Mouse (Mus musculus) G1E (cell line): ENCODE measurements around the gene Ccr9.

Experiments
- CTCF ChIP-seq: IDR thresholded peaks from 2 replicates; pipeline ENCODE4 v1.5.1; 2012; ENCODE audit warnings: low read depth, low read length, inconsistent platforms, mixed read lengths
- GATA1 ChIP-seq: IDR thresholded peaks from 2 replicates; pipeline ENCODE4 v1.6.1; 2012; ENCODE audit warnings: borderline replicate concordance, low read length, inconsistent platforms, mixed read lengths
- POLR2AphosphoS5 ChIP-seq: IDR thresholded peaks from 2 replicates; pipeline ENCODE4 v1.6.1; 2012; ENCODE audit warnings: low read depth, low read length, inconsistent platforms; ENCODE audit not compliant: insufficient replicate concordance
- TAL1 ChIP-seq: conservative IDR thresholded peaks from 2 replicates; pipeline ENCODE4 v1.6.1; 2012; ENCODE audit warnings: low read depth, low read length, inconsistent platforms, mixed read lengths

DNA sequence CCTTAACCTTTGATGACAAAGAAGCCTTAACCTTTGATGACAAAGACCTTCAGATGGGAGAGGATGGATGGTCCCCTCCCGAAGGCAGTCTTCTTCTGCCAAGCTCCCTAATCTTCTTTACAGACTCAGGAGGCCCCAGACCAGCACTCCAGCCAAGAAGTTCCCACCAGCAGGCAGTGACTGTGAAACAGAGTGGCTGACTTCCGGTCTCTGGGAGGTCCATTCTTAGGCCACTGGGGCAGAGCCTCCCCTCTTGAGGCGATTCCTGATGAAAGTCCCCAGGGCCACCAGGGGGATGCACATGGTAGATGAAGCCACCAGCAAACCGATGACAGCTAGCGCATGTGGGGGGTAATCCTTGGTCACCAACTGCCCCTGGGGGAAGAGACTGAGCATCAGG is 41.5 kb upstream of the Ccr9 start:
- TF ChIP-seq CTCF (no peak), TAL1 (no peak), GATA1 (no peak), POLR2AphosphoS5 (no peak)
